Mouse (Mus musculus): ENCODE data around the gene Copg2. TPM values are rescaled to one million over a fixed set of nuclear protein-coding genes. Genes with fewer than 3 reads are reported as not detected.

Gene Copg2
- polyA plus RNA-seq, 1 experiment from 2014 or later = 48.9 TPM

MicroRNA genes within 50 kb of the gene (microRNA counts, 519-probe panel; counts per million panel counts)
- microRNA mmu-miR-335-3p = 3,812 counts per million, percentile 36 among the panel's probes with 10 or more counts
- 5,922 counts per million, percentile 86 among the panel's probes with 10 or more counts for microRNA mmu-miR-335-5p

Small RNA genes lying within 50 kb of the gene (microRNA-seq; reads per million reads assigned to microRNA genes)
- gene Mir335 = 23,060 reads per million, percentile 99 among the genes with 10 or more reads in this experiment

Other genes starting within 250 kb of the Copg2 start
- gene Cep41, start 203.0 kb downstream of the Copg2 start, polyA plus RNA-seq (2014; fragmentation: Nextera tagmentation; extraction: Ambion mirVana) = 12.1 and 12.6 TPM in 2 replicates
- 353 and 390 TPM in 2 replicates for gene Mest, start 173.2 kb downstream of the Copg2 start, polyA plus RNA-seq (2014; fragmentation: Nextera tagmentation; extraction: Ambion mirVana)
- gene Tsga13, start 18.8 kb upstream of the Copg2 start, polyA plus RNA-seq (2014; fragmentation: Nextera tagmentation; extraction: Ambion mirVana) = not detected in 2 replicates
- gene Klf14, start 62.3 kb upstream of the Copg2 start, polyA plus RNA-seq (2014; fragmentation: Nextera tagmentation; extraction: Ambion mirVana) = 0.22 and 0.25 TPM in 2 replicates

Measured in neural tube, embryonic 14.5 days (tissue).